Mouse (Mus musculus) spleen, postnatal 10 days (tissue): ENCODE data around the gene Ivd.

Experiments used
- DNase-seq, 2 experiments: peaks; one replicate each; pipeline ENCODE4 v3.0.0; 2021 to 2022; ENCODE audit warnings: low spot score in 2 of 2

The Ivd gene

GRCm38 (mm10) chr2:118861454-118862339 is at the start of gene Ivd:
Gene Ivd, plus strand, starts transcription at chr2:118861954.
- peak; percentile 74 to 91 for DNase-seq

- no peak for DNase-seq
These were observed 49.0 kb upstream of the Ivd start for GRCm38 (mm10) chr2:118812724-118813123.

- peak; percentile 89 to 96 for DNase-seq
These were observed 47.5 kb upstream of the Ivd start, which contains the start of gene Knstrn for GRCm38 (mm10) chr2:118813981-118814836. Gene Knstrn, plus strand, starts transcription at chr2:118814003.

- no peak for DNase-seq
These were observed 39.0 kb upstream of the Ivd start for GRCm38 (mm10) chr2:118822800-118823199.

GRCm38 (mm10) chr2:118824396-118824795 is 37.4 kb upstream of the Ivd start:
- no peak for DNase-seq

- no peak for DNase-seq
These were observed 32.7 kb upstream of the Ivd start for GRCm38 (mm10) chr2:118829096-118829495.

- DNase-seq, result no peak
These were observed 27.7 kb upstream of the Ivd start for GRCm38 (mm10) chr2:118834061-118834460.

GRCm38 (mm10) chr2:118835115-118835514 is 26.6 kb upstream of the Ivd start:
- no peak for DNase-seq

- no peak for DNase-seq
These were observed 23.4 kb upstream of the Ivd start for GRCm38 (mm10) chr2:118838330-118838729.

- DNase-seq, result no peak
These were observed 20.6 kb upstream of the Ivd start for GRCm38 (mm10) chr2:118841186-118841585.

GRCm38 (mm10) chr2:118841774-118842173 is 20.0 kb upstream of the Ivd start:
- DNase-seq, result peak; percentile 40 to 75

GRCm38 (mm10) chr2:118844427-118844826 is 17.3 kb upstream of the Ivd start:
- DNase-seq, result no peak

GRCm38 (mm10) chr2:118846246-118846645 is 15.5 kb upstream of the Ivd start:
- peak in 1 of 2 experiments; percentile 61 for DNase-seq

GRCm38 (mm10) chr2:118851756-118852155 is 10.0 kb upstream of the Ivd start:
- no peak for DNase-seq

- DNase-seq, result no peak
These were observed 554 bp downstream of the Ivd start for GRCm38 (mm10) chr2:118862340-118862675.

GRCm38 (mm10) chr2:118870601-118871000 is 8.8 kb downstream of the Ivd start:
- DNase-seq, result no peak

- DNase-seq, result no peak
These were observed 9.3 kb downstream of the Ivd start for GRCm38 (mm10) chr2:118871032-118871431.

- DNase-seq, result no peak
These were observed 11.3 kb downstream of the Ivd start for GRCm38 (mm10) chr2:118873018-118873417.

GRCm38 (mm10) chr2:118873890-118874430 is 12.2 kb downstream of the Ivd start:
- no peak for DNase-seq

GRCm38 (mm10) chr2:118875316-118875715 is 13.6 kb downstream of the Ivd start:
- no peak for DNase-seq

- no peak for DNase-seq
These were observed 14.7 kb downstream of the Ivd start for GRCm38 (mm10) chr2:118876453-118876852.

- peak in 1 of 2 experiments; percentile 3 for DNase-seq
These were observed 19.3 kb downstream of the Ivd start for GRCm38 (mm10) chr2:118881019-118881418.
